Mouse (Mus musculus) adrenal gland, postnatal 25 days (tissue): ENCODE measurements around the gene Aurkb. TPM values are rescaled to one million over a fixed set of nuclear protein-coding genes. Genes with fewer than 3 reads are reported as not detected.
"Not testable (repeated sequence)": the region's sequence is repeated elsewhere in the genome, so short reads cannot be mapped to it uniquely, and the experiment has no call there.

ENCODE experiments used
- DNase-seq: peaks from one replicate; pipeline ENCODE4 v3.0.0; 2021; ENCODE audit warnings: mixed read lengths
- long read RNA-seq: library from polyadenylated mRNA; stranded (forward); transcript quantifications from one replicate; pipeline ENCODE4 v2.0.0, GENCODE M21; 2021
- total RNA-seq: library from RNA; stranded (reverse); gene quantifications from 2 replicates; pipeline ENCODE4 v1.2.3, GENCODE M21; 2021

The Aurkb gene
- 9.7 and 11.8 TPM in 2 replicates for total RNA-seq
- long read RNA-seq, transcript Aurkb-201 (8 exons, 1,950 nt), result major isoform, 15 of 19 reads
- long read RNA-seq, partial matches to known transcripts, result 0 of 19 reads
- long read RNA-seq, other reads (novel, unspliced or antisense), result 3 of 19 reads

- DNase-seq, result peak; percentile 85
These were observed at the start of gene Aurkb for GRCm38 (mm10) chr11:69045531-69046394. TSS of gene Aurkb (plus strand) at chr11:69045647.

DNA sequence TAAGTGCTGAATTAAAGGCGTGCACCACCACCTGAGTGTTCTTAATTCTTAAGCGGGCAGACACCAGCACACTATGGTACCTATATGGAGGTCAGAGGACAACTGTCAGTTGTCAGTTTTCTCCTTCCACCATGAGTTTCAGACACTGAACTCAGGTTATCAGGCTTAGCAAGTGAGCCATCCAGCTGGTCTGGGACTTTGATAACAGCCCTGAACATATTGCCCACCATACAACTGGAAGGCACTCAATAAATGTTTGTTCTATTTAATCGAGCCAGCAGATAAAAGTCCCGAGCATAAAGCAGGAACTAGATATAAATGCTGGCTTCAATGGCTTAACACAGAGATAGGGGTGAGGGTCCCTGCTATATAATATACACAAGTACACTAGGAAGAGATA lies 48.4 kb upstream of the Aurkb start:
- no peak for DNase-seq

- DNase-seq, result not testable (repeated sequence)
These were observed 42.7 kb upstream of the Aurkb start for GRCm38 (mm10) chr11:69002782-69003181.

GRCm38 (mm10) chr11:69003592-69003991 lies 41.9 kb upstream of the Aurkb start:
- peak; percentile 52 for DNase-seq

DNA sequence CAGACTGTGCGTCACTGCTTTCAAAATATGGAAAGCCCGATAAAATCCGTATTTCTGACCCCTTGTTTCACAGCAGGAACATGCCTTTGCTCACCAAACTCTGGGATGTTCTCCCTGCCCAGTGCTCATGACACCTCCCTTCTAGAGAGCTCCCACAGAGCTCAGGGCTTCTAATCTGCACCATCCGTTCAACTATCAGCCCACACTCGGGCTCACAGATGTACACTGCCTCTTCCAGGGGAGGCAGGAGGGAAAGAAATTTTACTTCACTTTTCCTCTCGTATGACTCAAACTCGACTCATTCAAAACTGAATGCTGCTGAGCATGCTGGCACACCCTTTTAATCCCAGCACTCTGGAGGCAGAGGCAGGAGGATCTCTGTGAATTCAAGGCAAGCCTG lies 40.3 kb upstream of the Aurkb start:
- DNase-seq, result no peak

DNA sequence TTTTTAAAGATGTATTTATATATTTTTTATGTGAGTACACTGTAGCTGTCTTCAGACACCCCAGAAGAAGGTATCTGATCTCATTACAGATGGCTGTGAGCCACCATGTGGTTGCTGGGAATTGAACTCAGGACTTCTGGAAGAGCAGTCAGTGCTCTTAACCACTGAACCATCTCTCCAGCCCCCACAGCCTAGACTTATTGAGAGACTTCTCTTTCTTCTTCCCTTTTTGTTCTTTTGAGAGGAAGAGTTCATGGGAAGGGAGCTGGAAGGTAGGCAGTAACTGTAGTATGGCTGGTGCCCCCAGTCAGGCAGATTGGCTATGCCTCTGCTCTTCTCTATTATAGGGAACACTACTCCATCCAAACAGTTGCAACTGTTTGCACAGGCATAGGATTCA lies 38.9 kb upstream of the Aurkb start:
- DNase-seq, result not testable (repeated sequence)

DNA sequence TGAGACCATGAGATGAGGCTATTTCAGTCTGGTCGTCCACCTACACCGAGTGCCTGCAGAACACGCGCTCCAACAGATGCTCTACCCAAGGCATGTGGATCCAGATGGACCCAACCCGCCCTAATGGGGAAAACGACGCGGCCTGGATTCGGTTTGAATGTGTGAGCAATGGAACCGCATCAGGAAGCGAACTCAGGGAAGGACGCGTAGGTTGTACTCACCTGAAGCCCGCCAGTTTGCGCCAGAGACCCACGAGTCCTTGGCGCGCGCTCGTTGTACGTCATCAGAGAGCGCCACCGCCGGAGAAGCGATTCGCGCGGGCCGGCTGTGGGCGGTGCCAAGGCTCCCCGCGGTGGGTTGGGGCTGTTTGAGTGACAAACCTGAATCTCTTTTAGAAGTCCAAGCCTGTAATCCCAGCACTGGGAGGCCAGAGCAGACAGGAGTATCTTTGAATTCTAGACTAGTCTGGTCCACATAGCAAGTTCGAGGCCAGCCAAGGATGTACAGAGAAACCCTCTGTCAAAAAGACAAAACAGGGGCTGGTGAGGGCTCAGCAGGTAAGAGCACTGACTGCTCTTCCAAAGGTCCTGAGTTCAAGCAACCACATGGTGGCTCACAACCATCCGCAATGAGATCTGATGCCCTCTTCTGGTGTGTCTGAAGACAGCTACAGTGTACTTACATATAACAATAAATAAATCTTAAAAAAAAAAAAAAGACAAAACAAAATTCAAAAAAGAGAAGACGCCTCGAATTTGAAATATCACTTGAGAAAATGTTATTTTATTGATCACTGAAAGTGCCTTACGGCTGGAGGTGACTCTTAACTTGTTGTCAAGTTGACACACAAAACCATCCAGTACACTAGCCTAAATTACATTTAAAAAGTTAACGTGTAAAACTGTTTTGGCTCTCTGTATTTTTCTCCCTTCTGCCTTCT lies 37.0 kb upstream of the Aurkb start, which contains the start of gene Pfas:
Pfas (minus strand) TSS at position 279 of the 940 bp plus-strand sequence.
- peak; percentile 93 for DNase-seq

- DNase-seq, result no peak
These were observed 35.9 kb upstream of the Aurkb start for GRCm38 (mm10) chr11:69009508-69009907.

- no peak for DNase-seq
These were observed 34.8 kb upstream of the Aurkb start for GRCm38 (mm10) chr11:69010400-69011323.

DNA sequence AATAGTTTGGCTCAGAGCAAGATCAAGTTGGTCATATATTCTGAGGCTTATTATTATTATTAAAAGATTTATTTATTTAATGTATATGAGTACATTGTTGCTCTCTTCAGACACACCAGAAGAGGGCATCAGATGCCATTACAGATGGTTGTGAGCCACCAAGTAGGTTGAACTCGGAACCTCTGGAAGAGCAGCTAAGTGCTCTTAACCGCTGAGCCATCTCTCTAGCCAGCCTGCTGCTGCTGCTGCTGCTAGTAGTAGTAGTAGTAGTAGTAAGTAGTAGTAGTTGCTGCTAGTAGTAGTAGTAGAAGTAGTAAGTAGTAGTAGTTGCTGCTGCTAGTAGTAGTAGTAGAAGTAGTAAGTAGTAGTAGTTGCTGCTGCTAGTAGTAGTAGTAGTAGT lies 34.0 kb upstream of the Aurkb start:
- not testable (repeated sequence) for DNase-seq

GRCm38 (mm10) chr11:69012071-69012601 lies 33.3 kb upstream of the Aurkb start:
- peak; percentile 82 for DNase-seq

DNA sequence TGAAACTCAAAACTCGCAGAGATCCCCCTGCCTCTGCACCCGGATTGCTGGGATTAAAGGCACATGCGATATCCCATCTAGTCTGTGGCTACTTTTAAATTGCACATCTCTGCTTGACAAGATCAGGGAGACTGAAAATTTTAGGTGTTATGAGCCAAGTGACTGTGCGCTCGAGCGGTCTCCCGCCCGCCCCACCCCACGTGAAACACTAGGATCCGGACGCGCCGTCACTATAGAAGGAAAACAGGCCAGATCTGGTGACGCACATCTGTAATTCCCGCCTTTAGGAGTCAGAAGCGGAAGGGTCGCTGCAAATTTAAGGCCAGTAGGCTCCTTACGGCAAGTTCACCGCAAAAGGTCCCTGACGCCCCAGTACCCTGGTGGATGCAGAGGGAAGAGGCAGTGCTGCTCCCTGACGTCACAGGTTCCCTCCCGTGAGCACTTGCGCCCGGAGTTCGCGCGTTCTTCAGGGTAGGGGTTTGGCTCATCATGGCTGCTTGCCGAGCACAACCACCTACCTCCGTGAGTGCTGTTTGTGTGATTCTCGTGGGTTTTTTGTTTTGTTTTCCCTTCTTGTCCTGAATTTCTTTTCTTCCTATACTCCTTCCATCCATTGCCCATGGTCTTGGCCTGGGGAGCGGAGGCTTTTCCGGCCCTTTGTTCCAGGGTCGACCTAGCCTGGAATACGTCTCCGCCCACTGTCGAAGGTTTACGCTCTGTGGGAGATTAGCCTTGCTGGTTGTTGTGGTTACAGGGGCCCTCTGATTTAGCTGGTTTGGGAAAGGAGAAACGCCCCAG lies 29.6 kb upstream of the Aurkb start, which contains the start of gene Ctc1:
Ctc1 (plus strand) TSS at position 268 of the 798 bp plus-strand sequence.
- DNase-seq, result peak; percentile 86

DNA sequence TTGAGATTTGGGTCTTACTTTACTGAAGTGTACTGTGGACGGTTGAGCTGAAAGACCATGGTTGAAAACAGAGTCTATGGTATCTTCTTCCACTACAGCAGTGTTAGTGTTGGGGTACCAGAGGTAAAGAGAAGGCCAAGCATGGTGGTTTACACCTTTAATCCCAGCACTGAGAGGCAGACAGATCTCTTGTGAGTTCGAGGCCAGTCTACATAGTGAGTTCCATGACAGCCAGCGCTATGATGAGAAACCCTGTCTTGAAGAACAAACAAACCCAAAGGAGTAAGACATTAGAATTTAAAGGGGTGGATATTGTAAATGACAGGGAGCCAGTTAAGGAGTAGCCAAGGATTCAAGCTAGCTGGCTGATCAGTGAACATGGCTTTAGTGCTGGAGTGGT lies 28.7 kb upstream of the Aurkb start:
- DNase-seq, result no peak

GRCm38 (mm10) chr11:69020691-69021090 lies 24.8 kb upstream of the Aurkb start:
- no peak for DNase-seq

- no peak for DNase-seq
These were observed 18.9 kb upstream of the Aurkb start for GRCm38 (mm10) chr11:69026562-69026961.

DNA sequence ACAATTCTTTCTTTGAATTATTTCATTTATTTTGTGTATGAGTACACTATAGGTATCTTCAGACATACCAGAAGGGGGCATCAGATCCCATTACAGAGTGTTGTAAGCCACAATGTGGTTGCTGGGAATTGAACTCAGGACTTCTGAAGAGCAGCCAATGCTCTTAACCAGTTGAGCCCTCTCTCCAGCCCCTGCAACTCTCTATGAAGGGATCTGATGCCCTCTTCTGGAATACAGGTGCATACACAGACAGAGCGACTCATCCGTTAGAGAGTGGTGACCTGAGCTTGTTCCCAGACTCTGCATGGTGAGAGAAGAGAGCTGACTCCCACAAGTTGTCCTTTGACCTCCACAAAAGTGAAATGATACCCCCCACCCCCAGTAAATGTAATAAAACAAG lies 16.6 kb upstream of the Aurkb start:
- DNase-seq, result no peak

GRCm38 (mm10) chr11:69033552-69033951 lies 11.9 kb upstream of the Aurkb start:
- no peak for DNase-seq

GRCm38 (mm10) chr11:69034585-69034984 lies 10.9 kb upstream of the Aurkb start:
- DNase-seq, result no peak

GRCm38 (mm10) chr11:69035411-69035810 lies 10.0 kb upstream of the Aurkb start:
- DNase-seq, result no peak

- DNase-seq, result peak; percentile 82
These were observed 9.6 kb upstream of the Aurkb start for GRCm38 (mm10) chr11:69035849-69036248.
